Mouse (Mus musculus) kidney, postnatal 14 days (tissue): Measurements from ENCODE around the gene Kcnma1.

Experiments
- DNase-seq: peaks from one replicate; pipeline ENCODE4 v3.0.0; 2022; ENCODE audit warnings: mixed read lengths

Gene Kcnma1

DNA sequence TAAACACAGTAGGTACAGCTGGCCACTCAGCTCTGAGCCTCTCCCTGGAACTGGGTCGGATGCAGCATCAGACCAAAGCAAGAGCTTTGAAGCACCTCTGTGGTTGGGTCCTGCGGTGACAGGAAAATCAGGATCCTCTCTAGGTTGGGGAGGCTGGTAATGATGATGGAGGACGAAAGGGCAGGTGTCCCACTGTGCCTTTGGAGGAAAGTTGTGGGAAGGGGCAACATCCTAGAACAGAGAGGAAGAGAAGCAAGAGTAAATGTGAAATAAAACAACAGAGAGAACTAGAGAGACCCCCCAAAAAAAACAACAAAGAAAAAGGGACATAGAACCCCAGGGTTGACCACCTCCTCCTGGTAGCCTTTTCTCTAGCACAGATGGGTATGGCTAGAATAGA lies at the start of gene Kcnma1:
Gene Kcnma1, minus strand, starts transcription at position 101 of the 400 bp plus-strand sequence.
- DNase-seq, result no peak

DNA sequence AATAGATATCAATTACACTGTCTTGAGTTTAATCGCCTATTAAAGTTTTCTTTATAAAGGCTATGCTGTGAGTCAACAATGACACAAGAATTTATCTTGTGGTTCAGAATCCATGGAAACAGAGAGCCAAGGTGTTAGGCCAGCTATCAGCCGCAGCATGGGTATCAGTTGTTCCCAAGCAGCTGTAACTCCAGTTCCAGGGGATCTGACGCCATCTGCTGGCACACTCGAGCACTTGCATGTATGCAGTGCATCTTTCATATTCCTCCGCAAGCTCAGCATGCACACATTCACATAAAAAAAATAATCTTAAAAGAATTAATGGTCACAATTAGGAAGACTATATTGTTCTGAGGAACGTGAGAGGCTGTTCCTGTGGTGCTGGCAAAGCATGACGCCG lies 45.5 kb upstream of the Kcnma1 start:
- peak; percentile 22 for DNase-seq

GRCm38 (mm10) chr14:24059287-24059686 lies 45.0 kb upstream of the Kcnma1 start:
- DNase-seq, result no peak

- DNase-seq, result no peak
These were observed 37.5 kb upstream of the Kcnma1 start for GRCm38 (mm10) chr14:24051821-24052220.

- DNase-seq, result no peak
These were observed 22.3 kb upstream of the Kcnma1 start for GRCm38 (mm10) chr14:24036609-24037008.

DNA sequence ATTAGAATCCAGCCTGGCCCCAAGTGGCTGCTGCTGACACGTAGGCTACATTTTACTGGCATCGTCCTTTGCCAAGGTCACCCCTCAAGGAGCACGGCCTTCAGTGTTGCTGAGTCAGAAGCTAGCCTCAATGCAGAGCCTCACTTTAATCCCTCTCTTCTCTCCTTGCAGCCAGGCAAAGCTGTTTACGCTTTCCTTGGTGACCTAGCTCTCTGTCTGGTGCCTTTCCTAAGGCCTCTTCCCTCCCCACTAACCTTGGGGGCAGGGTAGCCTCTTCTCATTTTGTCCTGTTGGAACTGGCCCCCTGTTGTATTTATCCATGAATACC lies 21.9 kb upstream of the Kcnma1 start:
- no peak for DNase-seq

DNA sequence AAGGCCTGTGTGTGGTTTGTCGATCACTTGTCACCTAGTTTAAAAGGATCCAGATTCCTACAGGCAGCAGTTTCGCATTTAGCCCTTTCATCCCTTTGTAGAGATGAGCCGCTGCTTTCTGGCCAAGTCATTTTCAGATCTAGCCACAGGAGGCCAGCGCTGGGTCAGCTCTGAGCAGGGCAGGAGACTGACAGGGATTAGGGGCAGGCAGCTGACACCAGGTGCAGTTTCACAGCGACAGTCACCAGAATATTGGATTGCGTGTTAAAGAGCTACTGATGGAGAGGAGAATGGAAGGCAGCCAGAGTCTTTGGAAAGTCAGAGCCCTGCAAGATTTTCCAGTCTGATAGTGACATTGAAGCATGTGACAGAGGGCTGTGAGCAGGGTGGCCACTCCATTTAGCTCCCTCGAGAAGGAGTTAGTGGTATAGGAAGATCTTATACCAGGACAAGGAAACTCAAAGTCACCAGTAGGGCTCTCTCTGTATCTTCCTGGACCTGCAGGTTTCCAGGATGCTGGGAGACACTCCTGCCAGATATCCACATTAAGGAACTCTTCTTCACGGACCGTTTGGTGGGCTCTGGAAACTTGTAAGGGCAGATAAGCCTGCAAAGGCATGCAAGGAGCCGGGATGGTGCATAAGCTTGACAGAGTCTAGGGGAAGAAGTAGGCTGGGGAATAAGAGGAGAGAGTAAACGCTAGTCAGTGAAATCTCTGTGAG lies 21.4 kb upstream of the Kcnma1 start:
- DNase-seq, result no peak

DNA sequence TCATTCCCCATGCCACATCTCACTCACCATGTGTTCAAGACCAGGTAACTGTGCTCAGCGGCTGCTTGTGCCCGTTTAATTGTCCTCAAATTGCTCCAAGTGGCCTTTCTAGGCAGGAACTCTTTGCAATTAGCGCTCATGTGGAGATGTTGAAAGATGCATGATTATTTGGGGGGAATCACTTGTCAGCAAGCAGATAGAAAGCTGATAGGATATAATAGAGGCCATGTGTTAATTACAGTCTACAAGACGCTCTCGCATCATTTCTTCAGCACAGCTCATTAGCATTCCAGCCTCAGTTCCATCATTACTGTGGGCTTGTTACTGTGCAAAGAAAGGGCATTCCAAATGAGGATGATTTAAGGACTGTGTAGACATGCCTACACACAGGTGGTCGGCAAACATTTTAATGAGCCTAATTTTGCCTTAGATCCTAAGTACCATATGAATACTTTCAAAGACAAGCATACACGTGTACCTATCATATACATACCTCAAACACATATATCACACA lies 18.6 kb upstream of the Kcnma1 start:
- DNase-seq, result no peak

- no peak for DNase-seq
These were observed 17.9 kb upstream of the Kcnma1 start for GRCm38 (mm10) chr14:24032201-24032600.

DNA sequence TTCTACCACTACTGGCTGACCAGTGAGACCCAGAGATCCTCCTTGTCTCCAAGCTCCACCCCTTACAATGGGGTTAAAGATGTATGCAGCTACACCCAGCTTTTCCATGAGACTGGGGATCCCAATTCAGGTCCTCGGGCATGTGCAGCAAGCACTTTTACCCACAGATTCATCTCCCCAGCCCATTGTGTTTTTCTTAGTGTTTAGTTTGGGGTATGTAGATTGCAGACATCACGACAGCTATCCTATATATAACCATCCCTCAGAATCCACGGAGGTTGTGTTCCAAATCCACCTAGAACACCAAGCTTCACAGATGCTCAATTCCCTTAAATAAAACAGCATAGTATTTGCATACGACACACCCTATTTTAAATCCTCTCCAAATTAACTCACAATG lies 6.4 kb upstream of the Kcnma1 start:
- DNase-seq, result no peak

GRCm38 (mm10) chr14:24009978-24010377 lies 4.3 kb downstream of the Kcnma1 start:
- no peak for DNase-seq

DNA sequence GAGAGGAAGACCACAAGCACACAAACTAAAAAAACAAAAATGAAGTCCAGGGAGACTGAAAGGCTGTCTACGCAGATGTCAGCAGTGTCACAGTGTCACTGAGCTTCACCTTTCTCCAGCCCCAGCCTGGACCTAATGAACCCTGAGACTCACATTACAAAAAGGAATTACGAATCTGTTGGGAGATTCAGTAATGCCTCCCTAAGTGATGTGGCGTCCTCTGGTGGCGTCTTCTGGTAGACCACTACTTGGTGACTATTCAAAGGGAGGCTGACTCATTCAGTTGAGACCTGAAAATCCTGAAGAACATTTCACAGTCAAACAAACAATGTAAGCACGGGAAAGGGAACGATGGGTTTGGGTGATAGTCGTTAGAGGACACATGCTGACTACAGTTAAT lies 6.0 kb downstream of the Kcnma1 start:
- peak; percentile 73 for DNase-seq

DNA sequence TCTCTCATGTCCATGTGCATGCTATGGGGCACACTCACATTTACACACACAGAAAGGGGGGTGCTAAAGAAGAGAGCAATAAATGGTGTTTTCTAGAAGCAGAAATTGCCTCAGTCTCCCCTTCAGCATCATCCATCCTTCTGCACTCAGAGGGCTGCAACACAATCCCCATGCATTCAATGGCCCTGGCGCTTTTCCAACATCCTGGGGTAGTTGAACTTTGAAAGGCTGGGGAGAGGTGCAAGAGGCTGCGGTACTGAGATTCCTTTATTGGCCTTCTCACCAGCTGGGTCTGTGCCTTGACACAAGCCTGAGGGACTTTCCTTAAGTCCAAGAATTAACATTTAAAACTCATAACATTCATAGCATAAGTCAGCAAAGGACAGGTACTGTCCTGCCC lies 8.0 kb downstream of the Kcnma1 start:
- peak; percentile 68 for DNase-seq

DNA sequence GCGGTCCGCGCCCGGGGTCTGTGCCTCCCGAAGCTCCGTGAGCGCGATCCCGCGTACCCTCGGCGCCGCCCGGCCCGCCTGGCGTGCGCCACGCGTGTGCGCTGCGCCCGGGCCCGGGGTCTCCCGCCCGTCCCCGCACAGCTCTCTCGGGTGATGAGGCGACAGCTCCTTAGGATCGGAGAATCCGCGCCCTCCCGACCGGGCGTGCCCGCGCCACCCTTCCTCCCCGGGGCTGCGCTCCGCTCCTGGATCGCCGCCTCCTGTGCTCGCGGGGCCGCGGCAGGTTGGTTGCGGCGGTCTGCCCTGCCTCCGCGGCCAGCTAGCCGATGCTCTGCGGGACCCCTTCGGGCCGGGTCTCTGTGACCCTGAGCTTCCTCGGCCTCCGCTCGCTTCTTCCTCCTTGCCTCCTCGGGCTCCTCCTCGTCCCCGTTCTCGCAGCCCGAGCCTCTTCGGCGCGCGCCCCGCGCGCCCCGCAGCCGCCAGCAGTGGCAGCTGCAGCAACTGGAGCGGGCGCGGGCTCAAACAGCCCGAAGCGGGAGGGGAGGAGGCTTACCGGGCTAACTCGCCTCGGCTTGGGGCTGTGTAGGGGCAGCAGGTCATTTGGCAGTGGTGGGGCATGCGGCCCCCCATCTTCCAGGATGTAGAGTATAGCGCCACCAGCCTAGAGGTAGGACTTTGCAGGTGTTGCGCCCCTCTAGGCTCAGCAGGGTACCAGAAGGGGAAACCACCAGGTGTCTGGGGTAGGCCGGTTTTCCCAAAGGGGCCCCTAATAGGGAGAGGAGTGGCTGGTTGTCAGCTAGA lies 9.6 kb downstream of the Kcnma1 start:
- peak; percentile 26 for DNase-seq

- DNase-seq, result peak; percentile 44
These were observed 10.6 kb downstream of the Kcnma1 start for GRCm38 (mm10) chr14:24003450-24004381.

DNA sequence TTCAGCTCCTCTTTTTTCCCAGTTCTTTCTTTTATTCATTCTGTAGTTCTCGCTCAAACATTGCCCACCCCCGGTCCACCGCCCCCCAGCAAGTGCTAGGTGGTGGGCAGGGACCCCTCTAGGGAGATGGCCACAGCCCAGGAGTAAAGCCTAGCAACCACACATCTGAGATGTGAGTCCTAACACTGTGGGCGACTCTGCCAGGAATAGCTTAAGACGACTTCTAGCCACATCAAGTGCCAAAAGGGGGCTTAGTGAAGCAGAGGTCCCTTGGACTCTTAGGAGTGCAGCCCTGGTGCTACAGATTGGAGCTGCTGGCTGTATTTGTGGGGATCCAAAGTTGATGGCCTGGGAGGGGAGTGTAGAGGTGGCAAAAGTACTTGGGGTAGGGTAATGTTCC lies 11.6 kb downstream of the Kcnma1 start:
- DNase-seq, result no peak

- DNase-seq, result no peak
These were observed 16.4 kb downstream of the Kcnma1 start for GRCm38 (mm10) chr14:23997912-23998311.

GRCm38 (mm10) chr14:23995831-23996230 lies 18.5 kb downstream of the Kcnma1 start:
- no peak for DNase-seq

GRCm38 (mm10) chr14:23990871-23991270 lies 23.4 kb downstream of the Kcnma1 start:
- no peak for DNase-seq

DNA sequence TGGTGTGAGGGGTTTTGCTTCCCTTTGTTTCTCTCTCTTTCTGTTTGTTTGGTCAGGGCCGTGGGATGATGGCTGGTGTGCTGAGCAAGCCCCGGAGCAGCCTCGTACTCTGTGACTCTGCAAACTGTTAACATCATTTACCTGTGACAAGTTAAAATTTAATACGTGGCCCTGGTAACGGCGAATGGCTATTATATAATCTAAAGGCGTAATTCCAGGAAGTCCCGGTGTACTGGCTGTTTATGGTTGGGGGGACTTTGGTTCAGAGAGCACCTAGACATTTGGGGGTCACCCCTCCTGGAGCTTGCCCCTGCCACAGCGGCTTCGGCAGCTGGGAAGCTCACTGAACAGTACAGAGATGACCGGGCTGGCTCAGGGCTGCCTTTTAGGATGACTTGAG lies 24.6 kb downstream of the Kcnma1 start:
- peak; percentile 37 for DNase-seq

DNA sequence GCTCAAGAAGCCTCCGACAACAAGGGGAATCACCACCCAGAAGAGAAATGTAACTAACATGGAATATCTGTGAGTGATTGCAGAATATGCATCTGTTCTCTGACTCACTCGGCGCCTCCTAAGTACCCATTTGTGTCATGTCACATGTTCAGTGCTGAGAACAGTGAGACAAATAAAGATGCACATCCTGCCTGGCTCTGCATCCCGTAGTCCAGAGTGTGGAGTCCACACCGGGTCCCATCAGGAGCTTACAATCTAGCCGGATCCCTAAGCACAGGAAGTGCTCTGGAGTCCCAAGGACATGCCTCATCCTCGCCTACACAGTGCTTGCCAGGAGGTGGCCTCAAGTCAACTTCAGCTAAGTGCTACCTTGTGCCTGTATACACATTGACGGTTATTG lies 32.1 kb downstream of the Kcnma1 start:
- no peak for DNase-seq

- no peak for DNase-seq
These were observed 39.6 kb downstream of the Kcnma1 start for GRCm38 (mm10) chr14:23974685-23975084.

GRCm38 (mm10) chr14:23966471-23966870 lies 47.8 kb downstream of the Kcnma1 start:
- DNase-seq, result no peak
